Mouse (Mus musculus): ENCODE measurements around the gene Opalin. TPM values are rescaled to one million over a fixed set of nuclear protein-coding genes. Genes with fewer than 3 reads are reported as not detected.

Opalin gene
- total RNA-seq, 2 experiments from 2014 or later, result not detected

GRCm38 (mm10) chr19:41026551-41026950 lies 50.4 kb downstream of the Opalin start:
- DNase-seq, result no peak
- H3K27ac ChIP-seq, result no peak overlapping the region
- intact Hi-C loops (cut with DNase I), result no loop called here
- H3K4me3 ChIP-seq, result no peak overlapping the region
- no peak for TF ChIP-seq CTCF (IDR thresholded peaks at IDR 0.05)

DNA sequence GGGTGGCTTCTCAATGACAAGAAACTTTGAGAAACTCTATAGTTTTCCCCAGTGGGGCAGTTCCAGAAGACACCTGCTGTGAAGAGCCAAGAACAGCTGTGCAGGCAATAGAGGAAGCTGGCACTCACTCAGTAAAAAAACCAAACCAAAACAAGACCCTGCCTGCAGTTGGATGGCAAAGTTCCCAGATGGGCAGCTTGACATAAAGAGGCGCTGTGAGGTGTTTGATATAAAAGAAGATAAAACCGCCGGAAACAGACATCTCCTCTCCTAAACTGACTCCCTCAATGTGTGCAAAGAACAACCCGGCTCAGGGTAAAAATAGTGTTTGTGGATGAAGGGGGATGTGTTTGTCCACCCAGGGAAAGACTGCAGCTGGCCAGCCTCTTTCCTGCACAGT lies 54.7 kb downstream of the Opalin start:
- no peak for TF ChIP-seq CTCF (IDR thresholded peaks at IDR 0.05)
- Histone ChIP-seq H3K27ac (no peak overlapping the region), H3K4me3 (no peak overlapping the region)
- intact Hi-C loops (cut with DNase I), result no loop called here
- no peak for DNase-seq

DNA sequence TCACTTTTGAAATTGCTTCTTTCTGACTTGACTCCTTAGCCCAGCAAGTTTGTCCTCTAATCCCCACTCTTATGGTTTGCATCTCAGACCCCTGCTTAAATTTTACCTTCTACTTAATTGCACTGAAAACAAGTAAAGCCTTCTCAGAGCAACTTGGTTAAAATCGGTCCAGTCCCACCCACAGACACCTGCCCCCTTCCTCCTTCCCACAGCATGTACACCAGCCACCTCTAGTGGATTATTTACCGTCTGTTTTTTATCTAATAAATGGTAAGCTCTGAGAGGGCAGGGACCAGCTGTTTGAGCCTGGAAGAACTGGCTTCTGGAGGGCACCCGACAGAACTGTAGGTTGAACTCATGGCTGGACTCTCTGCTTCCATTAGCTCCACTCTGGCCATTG lies 56.4 kb downstream of the Opalin start:
- no peak for TF ChIP-seq CTCF (IDR thresholded peaks at IDR 0.05)
- no peak for DNase-seq
- Histone ChIP-seq H3K27ac (no peak overlapping the region), H3K4me3 (no peak overlapping the region)
- intact Hi-C loops (cut with DNase I), result no loop called here

- no peak overlapping the region for H3K27ac ChIP-seq
- intact Hi-C loops (cut with DNase I), result loop anchor here (10.0 kb wide), 1 partner anchor 264 kb away; no protein-coding TSS in a partner anchor
Observed at GRCm38 (mm10) chr19:41019164-41019675, 57.7 kb downstream of the Opalin start.

DNA sequence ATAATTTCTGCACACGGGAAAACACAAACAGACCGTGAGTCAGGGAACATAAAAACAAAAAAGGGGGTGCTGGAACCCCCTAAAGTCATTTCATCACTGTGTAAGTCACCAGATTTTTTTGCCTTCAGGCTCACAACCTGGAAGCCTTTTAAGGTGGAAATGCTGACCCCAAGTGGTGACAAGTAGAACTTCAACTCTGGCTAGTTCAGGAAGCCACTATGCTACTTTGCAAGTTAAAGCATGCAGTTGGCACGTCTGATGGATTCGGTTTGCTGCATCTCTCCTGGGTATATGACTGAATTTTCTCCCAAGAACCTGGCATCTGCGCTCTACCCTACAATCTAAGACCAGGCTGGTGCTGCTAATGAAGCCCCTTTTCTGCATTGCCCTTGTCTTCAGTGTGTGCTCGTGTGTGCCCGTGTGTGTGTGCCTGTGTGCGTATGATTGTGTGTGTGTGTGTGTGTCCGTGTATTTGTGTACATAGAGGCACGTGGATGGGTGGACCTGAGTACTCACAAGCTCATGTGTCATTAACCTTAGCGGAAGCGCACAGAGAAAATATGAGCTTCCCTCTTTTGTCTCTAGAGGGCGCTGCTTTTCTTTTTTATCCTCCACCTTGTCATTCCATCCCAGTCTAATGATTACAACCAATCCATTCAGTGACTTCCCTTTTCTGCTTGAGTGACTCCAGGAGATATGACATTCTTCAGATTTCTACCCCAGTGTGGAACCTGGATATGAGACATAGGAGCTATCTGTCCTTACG lies 60.8 kb downstream of the Opalin start:
- DNase-seq, result peak; percentile 34
- peak overlapping the region; percentile 46 for H3K4me3 ChIP-seq
- no peak overlapping the region for H3K27ac ChIP-seq
- peak; percentile 77 for TF ChIP-seq CTCF (IDR thresholded peaks at IDR 0.05)
- intact Hi-C loops (cut with DNase I), result loop anchor here (1.0 to 10.0 kb wide), 2 partner anchors 53 to 261 kb away; no protein-coding TSS in a partner anchor

More at GRCm38 (mm10) chr19:41019164-41019675, 57.7 kb downstream of the Opalin start:
- no peak for DNase-seq
- no peak for TF ChIP-seq CTCF (IDR thresholded peaks at IDR 0.05)
- H3K4me3 ChIP-seq, result no peak overlapping the region

GRCm38 (mm10) chr19:41014003-41014402 lies 62.9 kb downstream of the Opalin start:
- intact Hi-C loops (cut with DNase I), result loop anchor here (10.0 kb wide), 1 partner anchor 259 kb away; no protein-coding TSS in a partner anchor
- TF ChIP-seq CTCF (IDR thresholded peaks at IDR 0.05), result no peak
- no peak overlapping the region for H3K27ac ChIP-seq

GRCm38 (mm10) chr19:41013591-41013990 lies 63.3 kb downstream of the Opalin start:
- no peak for TF ChIP-seq CTCF (IDR thresholded peaks at IDR 0.05)
- Histone ChIP-seq H3K27ac (no peak overlapping the region), H3K4me3 (no peak overlapping the region)
- DNase-seq, result no peak
- intact Hi-C loops (cut with DNase I), result loop anchor here (10.0 kb wide), 1 partner anchor 259 kb away; no protein-coding TSS in a partner anchor

More at GRCm38 (mm10) chr19:41014003-41014402, 62.9 kb downstream of the Opalin start:
- no peak for DNase-seq
- H3K4me3 ChIP-seq, result no peak overlapping the region

Other genes starting within 250 kb of the Opalin start
- 1 to 10 TPM; 2.9 to 3.8 TPM for gene Ccnj, start 245.8 kb downstream of the Opalin start, total RNA-seq (2021)
- gene Zfp518a, start 182.4 kb downstream of the Opalin start, total RNA-seq (2021), result 1 to 10 TPM; 5.2 to 5.6 TPM
- gene Blnk, start 82.6 kb downstream of the Opalin start, total RNA-seq (2021), result 1 to 10 TPM in 1 of 2 experiments, under 1 TPM in 1; 0.86 to 1.2 TPM
- not detected for gene Dntt, start 47.8 kb downstream of the Opalin start, total RNA-seq (2021)
- under 1 TPM; 0.10 to 0.11 TPM for gene Tll2, start 129.7 kb upstream of the Opalin start, total RNA-seq (2021)
- gene Tm9sf3, start 186.9 kb upstream of the Opalin start, total RNA-seq (2021), result 10 to 100 TPM; 63.3 to 68.4 TPM